Mouse (Mus musculus): ENCODE data around the gene Foxo1.

DNA sequence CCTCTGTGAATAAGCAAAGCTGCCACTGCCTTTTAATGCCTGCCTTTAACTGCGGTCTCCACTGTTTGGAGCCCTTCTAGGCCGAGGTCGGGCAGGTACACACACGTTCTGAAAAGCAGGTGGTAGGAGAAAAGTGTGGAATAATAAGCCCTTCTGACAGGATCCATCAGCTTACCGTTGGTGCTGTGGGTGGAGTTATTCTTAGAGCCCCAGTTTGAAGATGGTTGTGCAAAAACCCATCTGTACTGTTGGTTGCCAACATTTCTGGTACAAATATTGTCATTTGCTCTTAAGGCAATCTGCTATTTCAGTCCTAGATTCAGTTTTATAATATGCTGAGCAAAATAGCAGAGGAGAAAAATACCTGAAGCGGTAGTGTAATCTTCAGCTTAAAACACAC is 58.6 kb downstream of the Foxo1 start:
- TF ChIP-seq GATA1 (IDR thresholded peaks at IDR 0.05; ENCODE audit: borderline replicate concordance, low read length), result no peak
- no peak for TF ChIP-seq FLI1 (IDR thresholded peaks at IDR 0.05; ENCODE audit: low read length)

Measured in megakaryocyte, embryonic 14.5 days (primary cell).